Mouse (Mus musculus): ENCODE measurements around the gene Aqp5.

Gene Aqp5

DNA sequence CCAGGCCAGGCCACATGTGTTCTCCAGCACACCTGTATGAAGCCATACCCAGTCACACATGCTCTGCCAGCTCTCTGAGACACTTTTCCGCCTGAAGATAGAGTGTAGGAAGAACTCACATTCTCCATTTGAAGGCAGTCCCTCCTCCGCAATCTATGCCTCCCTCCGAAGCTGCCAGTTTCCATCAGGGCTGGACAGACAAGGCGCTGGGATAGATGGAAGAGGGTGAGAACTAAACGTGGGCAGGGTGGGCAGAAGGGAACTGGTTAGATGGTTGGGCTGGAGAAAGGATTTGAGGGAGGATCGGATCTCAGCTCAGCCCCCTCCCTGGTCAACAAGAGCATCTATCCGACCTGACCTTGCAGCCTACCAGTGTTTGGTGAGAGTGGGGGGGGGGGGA lies 6.3 kb downstream of the Aqp5 start:
- DNase-seq = no peak

DNA sequence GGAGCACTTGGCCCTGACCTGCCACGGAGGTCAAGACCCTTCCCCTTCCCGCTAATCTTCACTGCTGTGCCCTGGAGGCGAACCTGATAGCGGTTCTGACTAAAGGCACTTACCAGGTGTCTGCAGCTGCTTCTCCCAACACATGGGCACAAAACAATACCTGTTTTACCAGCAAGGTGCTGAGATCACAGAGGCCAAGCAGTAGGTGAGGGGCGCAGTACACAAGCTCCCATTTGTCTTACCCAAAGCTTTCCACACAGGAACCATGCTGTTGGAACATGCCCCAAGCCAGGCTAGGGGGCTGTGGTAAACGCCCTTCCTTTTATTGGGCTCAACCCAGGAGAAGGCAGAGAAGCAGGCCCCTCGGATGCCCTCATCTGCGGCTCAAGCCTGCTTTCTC lies 7.0 kb downstream of the Aqp5 start:
- DNase-seq = no peak

DNA sequence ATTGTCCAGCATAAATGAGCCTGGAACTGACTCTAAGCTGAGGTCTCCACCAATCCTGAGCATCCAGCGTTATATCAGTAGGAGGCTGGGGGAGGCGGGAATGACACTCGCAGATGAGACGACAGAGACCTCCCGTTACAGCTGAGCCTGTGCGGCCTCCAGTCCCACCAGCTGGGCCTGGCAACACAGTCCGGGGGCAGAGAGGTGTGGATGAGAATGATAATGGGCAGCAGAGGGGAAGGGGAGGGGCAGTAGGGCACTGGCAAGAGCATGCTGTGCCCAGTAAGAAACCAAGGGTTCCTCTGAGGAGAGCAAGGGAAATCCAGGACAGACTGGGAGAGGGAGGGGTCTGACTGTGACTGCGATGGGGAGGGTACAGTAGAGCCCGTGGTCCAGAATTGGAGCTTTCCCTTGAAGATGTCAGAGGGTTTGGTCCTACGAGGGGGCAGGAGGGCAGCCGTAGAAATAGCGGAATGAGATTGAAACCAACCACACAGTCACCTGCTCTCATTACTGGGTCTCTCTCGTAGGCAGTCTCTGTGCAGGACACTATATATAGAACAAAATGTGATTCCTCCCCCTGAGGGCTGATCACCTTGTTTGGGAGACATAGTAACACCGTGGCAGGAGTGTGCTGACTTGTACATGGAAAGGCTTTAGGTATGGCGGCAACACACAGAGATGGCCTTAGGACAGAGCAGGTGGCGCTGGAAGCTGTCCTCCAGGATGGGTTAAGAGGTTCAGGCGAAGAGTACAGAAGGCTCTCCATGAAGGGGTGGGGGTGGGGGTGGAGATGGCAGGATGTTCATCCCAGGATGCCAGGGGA lies 8.9 kb downstream of the Aqp5 start:
- DNase-seq = no peak

DNA sequence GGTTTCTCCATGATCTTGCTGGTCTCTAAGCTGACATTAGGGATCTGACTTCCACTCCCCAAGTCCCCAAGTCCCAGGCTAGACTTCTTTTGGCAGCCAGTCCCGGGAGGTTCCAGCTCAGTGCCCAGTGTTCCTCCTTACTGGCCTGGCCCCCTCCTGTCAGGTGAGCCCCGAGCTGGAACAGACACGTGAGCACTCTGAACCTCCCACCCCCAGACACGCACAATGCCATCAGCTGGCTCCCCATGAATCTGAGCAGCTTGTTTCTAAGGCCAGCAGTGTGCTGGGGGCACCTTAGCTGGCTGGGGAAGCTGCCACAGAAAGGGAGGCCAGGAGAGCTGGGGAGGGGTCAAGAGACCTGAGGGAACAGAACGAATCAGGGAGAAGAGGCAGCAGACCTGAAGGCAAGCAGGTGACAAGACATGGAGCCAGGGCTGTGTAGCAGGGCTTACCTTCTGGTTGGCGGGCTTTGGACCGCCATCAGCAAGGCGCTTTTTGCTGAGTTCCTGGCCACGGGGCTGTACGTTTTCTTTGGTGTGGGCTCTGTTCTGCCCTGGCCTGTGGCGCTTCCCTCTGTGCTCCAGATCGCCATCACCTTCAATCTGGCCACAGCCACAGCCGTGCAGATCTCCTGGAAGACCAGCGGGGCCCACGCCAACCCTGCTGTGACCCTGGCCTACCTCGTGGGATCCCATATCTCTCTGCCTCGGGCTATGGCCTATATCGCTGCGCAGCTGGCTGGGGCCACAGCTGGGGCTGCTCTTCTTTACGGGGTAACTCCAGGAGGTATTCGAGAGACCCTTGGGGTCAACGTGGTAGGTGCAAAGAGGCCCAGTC lies 10.6 kb downstream of the Aqp5 start, which contains the start of gene Aqp6:
Aqp6 (plus strand) TSS at position 415 of the 837 bp plus-strand sequence.
- no peak for DNase-seq

DNA sequence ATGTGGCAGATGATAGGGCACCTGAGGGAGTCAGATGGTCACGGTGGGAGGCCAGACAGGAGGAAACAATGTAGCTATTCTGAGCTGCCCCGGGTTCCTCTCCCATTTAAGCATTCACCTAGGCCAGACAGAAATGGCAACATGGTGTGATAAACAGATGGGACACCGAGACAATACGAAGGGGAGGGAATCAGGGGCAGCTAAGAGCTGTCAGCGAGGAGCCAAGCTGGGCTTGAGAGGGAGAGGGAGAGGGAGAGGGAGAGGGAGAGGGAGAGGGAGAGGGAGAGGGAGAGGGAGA lies 11.2 kb downstream of the Aqp5 start:
- DNase-seq = no peak

DNA sequence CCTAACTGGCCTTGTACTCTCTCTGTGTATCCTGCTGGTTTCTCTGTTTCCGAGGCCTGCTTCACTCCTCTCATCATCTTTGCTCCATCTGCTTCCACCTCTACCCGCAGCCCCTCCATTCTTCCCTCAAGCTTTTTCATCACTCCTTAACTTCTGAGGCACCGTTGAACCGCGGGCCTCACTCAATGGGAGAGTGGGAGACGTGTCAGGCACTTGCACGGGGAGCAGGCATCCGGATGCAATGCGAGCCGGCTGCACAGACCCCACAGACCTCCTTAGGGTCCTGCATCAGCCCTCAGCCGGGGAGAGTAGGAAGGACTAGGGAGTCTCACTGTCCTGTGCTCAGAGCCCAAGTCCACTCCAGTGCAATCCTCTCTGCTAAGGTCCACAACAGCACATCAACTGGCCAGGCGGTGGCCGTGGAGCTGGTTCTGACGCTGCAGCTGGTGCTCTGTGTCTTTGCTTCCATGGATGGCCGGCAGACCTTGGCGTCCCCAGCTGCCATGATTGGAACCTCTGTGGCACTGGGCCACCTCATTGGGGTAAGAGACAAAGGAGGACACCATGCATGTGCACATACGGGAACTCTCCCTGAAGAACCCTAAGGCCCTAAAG lies 11.7 kb downstream of the Aqp5 start:
- DNase-seq = no peak

DNA sequence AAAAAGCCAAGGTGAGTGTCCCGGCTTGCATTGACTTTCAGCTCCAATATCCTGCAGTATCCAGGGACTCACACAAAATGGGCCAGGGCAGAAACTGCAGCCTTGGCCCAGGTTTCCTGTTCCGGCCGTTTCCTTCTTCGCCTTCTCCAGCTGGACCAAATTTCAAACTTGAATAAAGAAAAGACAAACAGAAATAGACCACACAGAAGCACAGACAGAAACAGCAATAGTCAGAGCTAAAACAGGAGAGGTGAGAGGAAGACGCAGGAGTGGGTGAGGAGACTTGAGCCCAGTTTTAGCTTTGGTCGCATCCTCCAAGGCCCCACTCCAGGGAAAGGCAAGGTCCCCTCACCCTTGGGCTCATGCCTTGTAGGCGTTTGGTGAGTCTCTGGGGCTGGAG lies 12.6 kb downstream of the Aqp5 start:
- DNase-seq = no peak

DNA sequence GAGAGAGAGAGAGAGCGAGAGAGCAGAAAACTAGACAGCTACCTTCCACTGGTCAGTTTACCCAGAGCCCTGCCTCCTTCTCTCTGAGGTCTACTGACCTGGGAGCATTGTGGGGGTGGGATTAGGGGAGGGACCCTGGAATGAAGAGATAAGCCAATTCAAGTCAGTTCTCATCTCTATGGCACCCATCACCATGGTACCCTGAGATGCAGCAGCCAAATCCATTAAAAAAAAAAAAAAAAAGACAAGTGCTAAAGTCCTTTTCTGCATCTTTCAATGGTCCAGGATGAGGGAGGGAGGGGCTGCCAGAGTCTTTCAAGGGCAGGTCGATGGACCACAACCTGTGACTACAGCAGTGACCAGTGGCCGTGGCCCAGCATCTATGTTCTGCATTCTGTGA lies 15.0 kb downstream of the Aqp5 start:
- DNase-seq = no peak

DNA sequence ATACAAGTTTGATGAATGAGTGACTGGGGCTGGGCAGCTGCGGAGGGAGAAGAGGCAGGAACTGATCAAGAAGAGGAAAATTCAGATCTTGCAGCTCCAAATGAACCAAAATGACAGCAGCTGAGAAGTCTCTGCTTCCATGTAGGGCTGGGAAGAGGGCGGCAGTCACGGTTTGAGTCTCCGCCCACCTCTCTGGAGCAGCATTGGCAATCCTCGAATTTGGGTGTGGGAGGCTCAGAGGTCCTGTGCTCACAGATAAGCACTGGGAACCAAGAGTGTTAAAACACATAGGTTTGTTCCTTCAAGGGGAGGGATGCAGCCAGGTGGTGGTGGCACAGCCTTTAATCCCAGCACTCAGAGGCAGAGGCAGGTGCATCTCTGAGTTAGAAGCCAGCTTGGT lies 15.9 kb downstream of the Aqp5 start:
- DNase-seq = no peak

DNA sequence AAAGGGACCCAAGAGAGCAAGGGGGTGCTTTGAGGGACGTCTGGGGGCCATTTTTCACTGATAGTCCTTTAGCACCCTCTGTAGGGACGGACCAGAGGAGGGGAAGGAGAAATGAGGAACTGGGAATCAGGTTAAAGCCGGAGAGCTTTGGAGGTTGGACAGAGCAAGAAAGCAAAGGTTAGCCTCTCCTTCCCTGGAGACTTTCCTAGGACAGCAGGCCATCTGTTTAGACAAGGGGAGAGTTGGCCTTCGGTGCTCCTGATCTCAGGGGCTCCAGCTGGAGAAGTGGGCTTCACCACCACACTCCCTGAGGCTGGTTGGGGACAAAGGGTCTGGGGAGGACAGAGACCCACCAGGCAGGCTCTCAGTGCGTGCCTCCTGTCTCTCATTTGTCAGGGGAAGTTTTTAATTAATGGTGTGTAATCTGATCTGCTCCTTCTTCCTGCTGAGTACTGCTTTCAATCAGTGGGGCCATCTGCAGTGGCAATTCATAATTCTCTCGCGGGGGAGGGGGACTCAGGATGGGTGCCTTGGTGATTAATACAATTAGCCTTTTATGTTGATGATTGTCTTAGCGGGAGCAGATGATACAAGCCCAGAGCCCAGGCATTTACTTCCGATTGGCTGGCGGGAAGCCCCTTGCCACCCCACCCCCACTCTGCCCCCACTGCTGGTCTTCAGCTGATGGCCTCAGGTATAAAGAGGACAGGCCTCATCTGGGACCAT lies 17.0 kb downstream of the Aqp5 start:
- DNase-seq = no peak

DNA sequence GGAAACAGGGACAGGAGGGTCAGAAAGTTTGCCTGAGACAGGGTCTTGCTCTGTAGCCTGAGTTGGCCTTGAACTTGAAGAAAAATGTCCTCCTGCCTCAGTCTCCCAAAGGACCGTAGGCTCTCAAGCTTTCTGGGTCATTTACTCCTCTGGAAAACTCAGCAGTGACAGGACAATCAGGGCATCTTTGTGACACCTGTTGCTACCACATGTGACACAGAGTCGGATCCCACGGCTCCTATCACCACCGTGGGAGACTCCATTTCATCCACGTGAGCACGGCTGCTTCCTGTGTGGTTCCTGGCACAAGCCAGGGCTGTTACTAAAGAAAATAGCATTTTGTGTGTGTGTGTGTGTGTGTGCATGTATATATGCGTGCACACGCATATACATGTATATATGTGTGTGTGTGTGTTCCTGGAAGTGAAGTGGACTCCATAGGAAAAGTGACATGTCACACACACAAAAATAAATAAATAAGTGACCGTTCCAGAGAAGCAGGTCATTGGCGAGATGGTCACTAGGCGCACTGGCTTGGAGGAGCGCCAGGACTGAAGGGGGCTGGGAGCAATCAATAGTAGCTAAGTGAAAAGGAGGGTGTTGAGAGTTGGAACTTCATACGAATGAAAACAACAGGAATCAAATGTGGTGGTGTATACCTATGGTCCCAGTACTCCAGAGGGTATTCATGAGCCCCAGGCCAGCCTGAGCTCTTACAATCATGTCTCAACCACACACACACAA lies 18.0 kb downstream of the Aqp5 start:
- no peak for DNase-seq

DNA sequence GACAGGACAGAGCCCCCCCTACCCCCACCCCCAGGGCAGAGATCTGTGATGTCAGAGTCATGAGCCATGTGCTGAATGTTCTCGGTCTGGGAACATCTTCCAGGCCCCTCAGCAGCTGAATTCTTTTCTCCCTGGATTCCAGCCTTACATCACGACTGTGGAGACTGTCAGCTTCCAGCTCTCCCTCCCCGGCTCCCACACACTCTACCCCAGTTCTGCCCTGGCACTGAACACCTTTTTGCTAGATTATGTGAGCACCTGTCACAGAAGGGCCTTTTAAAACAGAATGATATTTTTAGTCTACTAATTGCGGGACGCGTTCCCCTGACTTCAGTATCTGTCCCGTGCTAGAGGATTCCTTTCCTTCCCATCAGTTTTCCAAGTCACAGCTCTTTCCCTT lies 21.0 kb downstream of the Aqp5 start:
- DNase-seq = no peak

DNA sequence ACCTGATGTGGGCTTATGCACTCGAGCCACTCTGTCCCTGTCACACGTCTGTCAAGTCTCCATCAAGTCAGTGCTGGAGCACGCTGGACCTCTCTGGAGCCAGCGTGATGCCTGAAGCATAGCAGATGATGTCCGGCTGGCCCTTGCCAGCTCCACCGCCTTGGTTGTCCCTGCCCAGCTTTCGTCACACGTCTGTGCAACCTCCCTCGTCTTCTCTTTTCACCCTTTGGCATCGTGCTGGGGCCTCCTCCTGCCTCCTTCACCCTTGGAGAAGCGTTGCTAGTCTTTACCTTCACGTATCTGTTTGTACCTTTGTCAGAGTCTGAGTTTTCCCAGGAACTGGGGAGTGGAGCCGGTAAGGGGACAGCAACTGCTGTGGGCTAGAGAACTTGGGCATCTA lies 23.7 kb downstream of the Aqp5 start:
- no peak for DNase-seq

DNA sequence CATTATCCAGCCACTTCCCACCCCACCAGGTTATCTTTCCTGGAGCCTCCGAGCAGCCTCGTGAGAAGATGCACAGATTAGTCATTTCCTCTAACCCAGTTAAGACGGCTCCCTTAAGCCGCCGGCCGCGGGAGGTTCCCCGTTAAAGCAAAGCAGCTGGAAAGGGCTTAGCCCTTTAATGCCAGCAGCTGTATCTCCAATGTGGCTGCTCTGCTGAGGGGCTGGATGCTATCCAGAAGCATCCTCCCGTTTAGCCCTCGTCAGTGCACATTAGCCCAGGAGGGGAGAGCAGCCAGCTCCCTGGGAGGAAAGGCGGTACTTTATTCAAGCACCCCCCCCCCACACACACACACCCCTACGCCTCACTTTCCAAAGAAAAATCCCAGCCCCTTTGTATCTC lies 24.2 kb downstream of the Aqp5 start:
- DNase-seq = peak in 1 of 2 experiments; percentile 17

DNA sequence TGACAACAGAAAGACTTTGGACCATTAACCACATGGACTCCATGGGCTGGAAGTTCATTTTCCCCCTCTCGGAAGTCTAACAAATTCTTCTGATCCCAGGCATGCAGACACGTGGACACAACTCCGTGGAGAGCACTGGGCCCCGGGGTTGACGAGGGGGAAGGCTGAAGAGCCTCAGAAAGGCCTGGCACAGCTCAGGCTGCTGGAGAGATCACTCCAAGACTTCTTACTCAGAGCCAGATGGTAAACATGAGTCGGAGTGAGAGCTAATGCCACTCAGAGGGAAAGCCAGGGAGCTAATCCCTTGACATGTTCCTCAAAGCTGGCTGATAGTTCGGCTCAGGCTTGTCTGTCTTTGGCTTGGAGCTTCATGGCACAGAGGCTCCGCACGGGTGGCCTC lies 24.7 kb downstream of the Aqp5 start:
- DNase-seq = no peak

DNA sequence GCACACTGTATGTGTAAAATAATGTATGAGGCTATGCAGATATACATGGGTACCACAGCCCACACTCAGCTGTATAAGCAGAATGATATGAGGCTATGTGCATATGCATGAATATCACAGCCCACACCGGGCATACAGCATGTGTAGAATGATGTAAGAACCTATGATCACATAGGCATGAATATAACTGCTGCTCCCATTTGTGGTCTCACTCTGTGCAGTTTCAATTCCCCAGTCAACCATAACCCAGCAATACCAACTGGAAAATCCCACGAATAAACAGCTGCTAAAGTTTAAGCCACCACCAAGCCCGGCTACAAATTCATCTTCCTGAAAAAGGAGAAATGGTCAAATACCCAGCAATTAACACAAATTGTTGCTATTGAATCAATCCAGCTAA lies 28.0 kb downstream of the Aqp5 start:
- DNase-seq = no peak

DNA sequence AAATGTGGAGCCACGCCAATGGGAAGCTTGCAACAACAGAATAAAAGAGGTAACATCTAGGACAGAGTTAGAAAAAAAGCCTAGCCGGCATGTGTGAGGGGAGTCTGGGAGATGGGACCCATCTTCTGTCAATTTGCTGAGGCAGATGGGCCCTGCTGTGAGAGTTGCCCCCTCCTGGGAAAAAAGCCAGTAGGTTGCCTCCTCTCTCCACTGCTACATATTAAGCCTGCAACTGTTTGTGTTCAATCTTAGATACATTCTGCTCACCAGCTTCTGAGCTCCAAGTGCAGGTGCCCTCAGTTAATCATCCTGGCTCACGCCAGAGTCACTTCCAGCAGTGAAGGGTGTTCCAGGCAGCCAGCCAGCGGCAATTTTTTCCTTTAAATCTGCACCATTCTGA lies 29.2 kb downstream of the Aqp5 start:
- DNase-seq = no peak

DNA sequence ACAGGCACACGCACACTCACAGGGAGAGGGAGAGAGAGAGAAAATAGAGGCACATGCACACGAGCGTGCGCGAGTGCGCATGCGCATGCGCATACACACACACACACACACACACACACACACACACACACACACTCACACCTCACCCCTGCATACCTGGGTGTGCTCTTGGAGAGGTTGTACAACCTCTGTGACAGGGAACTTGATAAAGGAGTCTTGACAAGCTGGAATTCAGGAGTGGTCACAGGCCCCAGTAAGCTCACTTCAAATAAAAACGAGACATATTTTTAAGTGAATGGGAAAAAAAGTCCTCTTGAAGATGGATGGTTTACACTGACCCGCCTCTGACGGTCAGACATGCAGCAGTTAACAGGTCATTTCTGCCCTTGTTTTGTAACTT lies 31.5 kb downstream of the Aqp5 start:
- DNase-seq = no peak

DNA sequence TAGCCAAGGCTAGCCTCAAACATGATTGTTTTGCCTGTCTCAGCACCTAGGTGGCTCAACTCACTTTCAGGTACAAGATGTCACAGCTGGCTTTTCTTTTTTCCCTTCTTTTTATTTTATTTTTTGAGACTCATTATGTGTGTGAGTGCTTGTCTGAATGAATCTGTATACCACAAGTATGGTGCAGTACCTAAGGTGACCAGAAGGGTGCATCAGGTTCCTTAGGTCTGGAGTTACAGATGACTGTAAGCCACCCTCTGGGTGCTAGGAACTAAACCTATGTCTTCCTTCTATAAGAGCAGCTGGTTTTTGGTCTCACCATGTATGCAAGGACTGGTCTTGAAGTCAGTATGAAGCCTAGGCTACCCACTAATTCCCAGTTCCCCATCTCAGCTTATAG lies 41.0 kb downstream of the Aqp5 start:
- DNase-seq = peak in 1 of 2 experiments; percentile 25

DNA sequence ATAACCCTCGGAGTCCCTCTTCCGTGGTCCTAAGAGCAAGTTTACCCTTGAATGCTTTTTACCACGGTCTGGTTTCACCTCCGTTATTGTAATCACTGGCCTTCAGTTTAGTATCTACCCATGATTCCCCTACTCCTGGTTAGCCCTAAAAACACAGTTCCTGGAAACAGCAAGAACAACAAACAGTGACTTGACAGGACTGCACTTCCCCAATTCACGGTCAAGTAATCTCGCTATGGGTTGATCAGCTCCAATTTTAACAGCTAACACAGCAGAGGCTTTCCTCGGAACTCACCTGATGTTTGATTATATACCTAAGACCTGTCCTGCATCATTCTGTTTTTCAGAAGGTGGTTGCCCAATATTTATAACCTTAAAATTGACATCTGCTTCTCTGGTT lies 44.1 kb downstream of the Aqp5 start:
- no peak for DNase-seq

DNA sequence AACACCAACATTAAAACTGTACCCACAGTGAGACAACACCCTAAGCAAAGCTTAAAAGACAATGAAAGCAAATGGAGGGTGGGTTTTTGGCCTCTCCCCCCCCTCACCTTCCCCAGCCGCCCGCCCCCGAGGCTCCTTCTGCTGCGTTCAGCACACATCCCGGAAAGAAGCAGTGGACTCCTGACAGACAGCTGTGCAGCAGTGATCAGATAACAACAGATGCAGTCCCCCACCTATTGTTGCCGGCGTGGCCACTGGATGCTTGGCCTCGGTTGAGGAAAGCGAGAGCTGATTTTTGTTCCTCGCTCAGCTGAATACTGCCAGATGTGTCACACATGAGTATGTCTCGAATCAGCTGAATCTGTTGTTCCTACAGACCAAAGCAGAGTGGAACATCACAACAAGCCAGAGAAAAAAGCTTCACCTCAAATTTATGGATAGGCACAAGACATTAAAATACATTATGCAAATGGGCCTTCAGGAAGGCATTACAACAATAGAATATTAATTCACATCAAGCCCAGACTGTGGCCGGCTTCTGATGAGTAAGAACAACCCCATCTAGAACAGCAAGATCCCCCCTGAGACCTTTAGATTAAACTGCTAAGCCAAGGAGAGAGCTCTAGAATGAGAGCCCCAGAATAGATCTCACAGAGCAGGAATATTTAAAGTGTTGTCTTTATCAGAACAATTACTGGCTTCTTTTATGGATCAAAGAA lies 47.0 kb downstream of the Aqp5 start:
- DNase-seq = no peak

DNA sequence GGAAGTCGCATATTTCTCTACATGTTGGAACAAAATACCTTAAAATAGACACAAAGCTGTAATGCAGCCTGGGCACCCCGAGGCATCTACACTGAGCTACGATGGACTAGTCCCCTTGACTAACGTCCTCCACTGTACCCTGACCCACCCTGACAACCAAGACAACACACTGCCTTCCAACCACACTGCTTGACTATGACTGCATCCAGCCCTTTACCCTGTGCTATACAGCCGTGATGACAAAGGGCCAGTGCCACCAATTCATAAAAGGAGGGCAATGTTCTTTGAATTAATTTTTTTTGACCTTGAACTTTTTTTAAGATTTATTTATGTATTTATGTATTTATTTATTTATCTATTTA lies 47.5 kb downstream of the Aqp5 start:
- DNase-seq = no peak
